Mouse (Mus musculus) forelimb bud, embryonic 11.5 days (tissue): ENCODE measurements around the gene Wasf1.

Source experiments
- DNase-seq: peaks from one replicate; pipeline ENCODE4 v3.0.0-alpha.2; 2012; ENCODE audit warnings: low read depth, low spot score

Wasf1 gene

GRCm38 (mm10) chr10:40971256-40971655, 88.0 kb downstream of the Wasf1 start:
- no peak for DNase-seq

GRCm38 (mm10) chr10:40983761-40984160, 100.5 kb downstream of the Wasf1 start:
- DNase-seq, result no peak

- DNase-seq, result no peak
Measured at GRCm38 (mm10) chr10:40984600-40984999, 101.3 kb downstream of the Wasf1 start.

GRCm38 (mm10) chr10:40985350-40985749, 102.1 kb downstream of the Wasf1 start:
- DNase-seq, result no peak
